Mouse (Mus musculus): ENCODE results near the gene Fastkd2.

Fastkd2 gene

GRCm38 (mm10) chr1:63730240-63730771 lies at the start of gene Fastkd2, which contains the start of gene Mdh1b:
Gene Fastkd2 (plus strand): TSS chr1:63730614.
Gene Mdh1b (minus strand): TSS chr1:63730318.
- peak; percentile 96 for DNase-seq (ENCODE audit: low spot score)

- DNase-seq (ENCODE audit: low spot score), result peak; percentile 13
Measured at GRCm38 (mm10) chr1:63686827-63687226, 43.6 kb upstream of the Fastkd2 start, which contains the start of gene Dytn. Gene Dytn (minus strand): TSS chr1:63686927.

- no peak for DNase-seq (ENCODE audit: low spot score)
Measured at GRCm38 (mm10) chr1:63696861-63697260, 33.6 kb upstream of the Fastkd2 start.

- DNase-seq (ENCODE audit: low spot score), result no peak
Measured at GRCm38 (mm10) chr1:63705733-63706132, 24.7 kb upstream of the Fastkd2 start.

- DNase-seq (ENCODE audit: low spot score), result no peak
Measured at GRCm38 (mm10) chr1:63708876-63709275, 21.5 kb upstream of the Fastkd2 start.

- no peak for DNase-seq (ENCODE audit: low spot score)
Measured at GRCm38 (mm10) chr1:63720161-63720560, 10.3 kb upstream of the Fastkd2 start.

- DNase-seq (ENCODE audit: low spot score), result no peak
Measured at GRCm38 (mm10) chr1:63729796-63730195, 618 bp upstream of the Fastkd2 start.

GRCm38 (mm10) chr1:63756005-63756404 lies 25.6 kb downstream of the Fastkd2 start:
- DNase-seq (ENCODE audit: low spot score), result no peak

- peak; percentile 77 for DNase-seq (ENCODE audit: low spot score)
Measured at GRCm38 (mm10) chr1:63763212-63763694, 32.8 kb downstream of the Fastkd2 start.

GRCm38 (mm10) chr1:63763881-63764386 lies 33.5 kb downstream of the Fastkd2 start:
- DNase-seq (ENCODE audit: low spot score), result no peak

GRCm38 (mm10) chr1:63764395-63764794 lies 34.0 kb downstream of the Fastkd2 start:
- no peak for DNase-seq (ENCODE audit: low spot score)

GRCm38 (mm10) chr1:63768112-63768511 lies 37.7 kb downstream of the Fastkd2 start:
- DNase-seq (ENCODE audit: low spot score), result no peak

GRCm38 (mm10) chr1:63769167-63769566 lies 38.8 kb downstream of the Fastkd2 start, which contains the start of gene 4933402D24Rik:
Gene 4933402D24Rik (minus strand): TSS chr1:63769267.
- DNase-seq (ENCODE audit: low spot score), result no peak

GRCm38 (mm10) chr1:63770309-63770708 lies 39.9 kb downstream of the Fastkd2 start:
- DNase-seq (ENCODE audit: low spot score), result no peak

GRCm38 (mm10) chr1:63776396-63776795 lies 46.0 kb downstream of the Fastkd2 start:
- DNase-seq (ENCODE audit: low spot score), result no peak

- no peak for DNase-seq (ENCODE audit: low spot score)
Measured at GRCm38 (mm10) chr1:63776902-63777630, 46.7 kb downstream of the Fastkd2 start.

- DNase-seq (ENCODE audit: low spot score), result no peak
Measured at GRCm38 (mm10) chr1:63794326-63794725, 63.9 kb downstream of the Fastkd2 start.

Measured in retina, embryonic 14.5 days (tissue).